Mouse (Mus musculus): ENCODE measurements around the gene Cfap58. TPM values are rescaled to one million over a fixed set of nuclear protein-coding genes. Genes with fewer than 3 reads are reported as not detected.

Cfap58 gene
- polyA plus RNA-seq, 1 experiment from 2014 or later, result not detected

DNA sequence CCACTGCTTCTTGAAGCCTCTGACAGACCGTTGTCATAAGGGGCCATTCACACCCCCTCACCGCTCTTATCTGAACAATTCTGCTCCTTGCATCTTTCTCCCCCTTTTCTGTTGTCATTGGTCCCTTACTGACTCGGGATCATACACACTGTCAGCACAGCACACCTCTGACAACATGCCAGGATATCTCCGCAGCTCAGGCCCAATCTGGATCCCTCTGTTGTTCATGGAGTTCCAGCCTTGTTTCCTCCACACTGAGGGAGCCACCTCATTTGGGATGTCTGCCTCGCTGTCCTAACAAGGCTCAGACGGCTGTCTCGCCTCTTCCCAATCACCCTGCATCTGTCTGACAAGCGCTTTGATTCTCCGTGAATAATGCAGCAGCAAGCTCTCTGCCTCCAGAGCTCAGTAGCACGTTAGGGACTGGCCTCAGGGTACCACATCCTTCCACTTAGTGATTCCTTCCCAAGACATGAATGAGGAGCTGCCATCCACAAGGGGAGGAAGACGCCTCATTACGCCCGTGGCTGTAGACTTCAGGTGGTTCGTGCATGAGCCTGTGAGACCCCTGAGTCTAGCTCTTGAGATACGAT lies 40.7 kb downstream of the Cfap58 start:
- 73% methylated on average over 15 of the region's 15 CpGs for whole genome bisulfite sequencing
- Histone ChIP-seq H3K36me3 (ENCODE audit: control insufficient read depth, insufficient read depth, low read length) (no peaks in the 10 kb centered on the region), H3K9me3 (ENCODE audit: control insufficient read depth, low read length) (no peaks in the 10 kb centered on the region), H3K4me2 (ENCODE audit: low read length) (no peak overlapping the region), H3K27me3 (replicated peaks; ENCODE audit: control insufficient read depth, insufficient read depth, low read length) (no peaks in the 10 kb centered on the region), H3K4me1 (replicated peaks; ENCODE audit: control insufficient read depth, insufficient read depth, low read length) (no peaks in the 10 kb centered on the region), H3K9ac (ENCODE audit: low read length) (no peak overlapping the region), H3K27ac (ENCODE audit: low read depth) (no peak overlapping the region), H3K4me3 (ENCODE audit: low read depth, low read length) (no peak overlapping the region)
- DNase-seq (ENCODE audit: low spot score) (no peak), ATAC-seq (replicated peaks; ENCODE audit: low FRiP score, low TSS enrichment, low read depth) (no peak)

DNA sequence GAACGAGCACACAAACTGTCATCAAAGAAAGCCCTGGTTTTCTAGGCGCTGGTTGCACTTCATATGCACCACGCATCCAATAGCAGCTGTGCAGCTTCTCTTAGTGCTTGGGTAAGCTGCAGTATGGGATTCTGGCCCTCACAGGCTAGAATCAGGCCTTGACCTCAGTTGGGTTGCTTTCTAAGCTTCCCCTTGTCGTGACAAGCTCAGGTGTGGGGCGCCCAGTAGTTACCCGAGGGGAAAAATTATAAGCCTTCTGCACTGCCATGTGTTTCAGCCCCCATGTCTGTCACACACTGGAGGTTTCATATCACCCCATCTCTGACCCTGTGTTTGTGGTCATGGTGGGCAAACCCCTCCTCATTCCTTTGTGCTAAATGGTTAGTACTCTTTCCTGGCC lies 42.0 kb downstream of the Cfap58 start:
- 80% methylated on average over 6 of the region's 6 CpGs for WGBS
- DNase-seq (ENCODE audit: low spot score) (no peak), ATAC-seq (replicated peaks; ENCODE audit: low FRiP score, low TSS enrichment, low read depth) (no peak)
- H3K4me2 ChIP-seq (ENCODE audit: low read length), result no peak overlapping the region
- no peaks in the 10 kb centered on the region for H3K4me1 ChIP-seq (replicated peaks; ENCODE audit: control insufficient read depth, insufficient read depth, low read length)
- H3K9me3 ChIP-seq (ENCODE audit: control insufficient read depth, low read length), result no peaks in the 10 kb centered on the region
- no peaks in the 10 kb centered on the region for H3K27me3 ChIP-seq (replicated peaks; ENCODE audit: control insufficient read depth, insufficient read depth, low read length)
- H3K4me3 ChIP-seq (ENCODE audit: low read depth, low read length), result no peak overlapping the region
- no peak overlapping the region for H3K9ac ChIP-seq (ENCODE audit: low read length)
- no peak overlapping the region for H3K27ac ChIP-seq (ENCODE audit: low read depth)
- H3K36me3 ChIP-seq (ENCODE audit: control insufficient read depth, insufficient read depth, low read length), result no peaks in the 10 kb centered on the region

DNA sequence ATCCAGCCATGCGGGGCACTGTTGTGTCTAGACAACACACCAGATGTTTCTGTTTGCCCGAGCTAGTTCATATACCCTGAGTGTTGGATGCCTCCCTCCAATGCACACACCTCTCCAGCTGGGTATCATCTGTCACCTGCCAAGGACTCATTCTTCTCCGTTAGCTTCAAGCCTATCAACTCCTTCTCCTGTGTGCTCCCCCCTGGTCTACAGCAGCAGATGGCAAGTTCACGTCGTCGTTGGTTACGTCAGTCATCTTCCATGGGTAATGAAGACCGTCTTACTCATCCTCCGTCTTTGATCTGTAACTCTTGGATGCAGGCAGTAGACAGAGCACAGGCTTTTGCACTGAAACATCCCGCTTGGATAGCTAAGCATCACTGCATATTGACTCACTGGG lies 42.8 kb downstream of the Cfap58 start:
- Histone ChIP-seq H3K4me2 (ENCODE audit: low read length) (no peak overlapping the region), H3K9me3 (ENCODE audit: control insufficient read depth, low read length) (no peaks in the 10 kb centered on the region), H3K36me3 (ENCODE audit: control insufficient read depth, insufficient read depth, low read length) (no peaks in the 10 kb centered on the region), H3K4me3 (ENCODE audit: low read depth, low read length) (no peak overlapping the region), H3K4me1 (replicated peaks; ENCODE audit: control insufficient read depth, insufficient read depth, low read length) (no peaks in the 10 kb centered on the region), H3K27me3 (replicated peaks; ENCODE audit: control insufficient read depth, insufficient read depth, low read length) (no peaks in the 10 kb centered on the region), H3K27ac (ENCODE audit: low read depth) (no peak overlapping the region), H3K9ac (ENCODE audit: low read length) (no peak overlapping the region)
- DNase-seq (ENCODE audit: low spot score) (no peak), ATAC-seq (replicated peaks; ENCODE audit: low FRiP score, low TSS enrichment, low read depth) (no peak)
- WGBS, result 75% methylated on average over 10 of the region's 10 CpGs

GRCm38 (mm10) chr19:47985606-47986213 lies 48.2 kb downstream of the Cfap58 start:
- Histone ChIP-seq H3K36me3 (ENCODE audit: control insufficient read depth, insufficient read depth, low read length) (no peaks in the 10 kb centered on the region), H3K9me3 (ENCODE audit: control insufficient read depth, low read length) (no peaks in the 10 kb centered on the region), H3K4me2 (ENCODE audit: low read length) (no peak overlapping the region), H3K4me3 (ENCODE audit: low read depth, low read length) (no peak overlapping the region), H3K27me3 (replicated peaks; ENCODE audit: control insufficient read depth, insufficient read depth, low read length) (no peaks in the 10 kb centered on the region), H3K4me1 (replicated peaks; ENCODE audit: control insufficient read depth, insufficient read depth, low read length) (no peaks in the 10 kb centered on the region), H3K27ac (ENCODE audit: low read depth) (no peak overlapping the region), H3K9ac (ENCODE audit: low read length) (no peak overlapping the region)
- DNase-seq (ENCODE audit: low spot score) (no peak), ATAC-seq (replicated peaks; ENCODE audit: low FRiP score, low TSS enrichment, low read depth) (no peak)
- WGBS, result 87% methylated on average over 15 of the region's 15 CpGs

- H3K9ac ChIP-seq (ENCODE audit: low read length), result no peak overlapping the region
- H3K27me3 ChIP-seq (replicated peaks; ENCODE audit: control insufficient read depth, insufficient read depth, low read length), result no peaks in the 10 kb centered on the region
- no peaks in the 10 kb centered on the region for H3K4me1 ChIP-seq (replicated peaks; ENCODE audit: control insufficient read depth, insufficient read depth, low read length)
- no peaks in the 10 kb centered on the region for H3K36me3 ChIP-seq (ENCODE audit: control insufficient read depth, insufficient read depth, low read length)
- no peak overlapping the region for H3K4me2 ChIP-seq (ENCODE audit: low read length)
- no peak for ATAC-seq (replicated peaks; ENCODE audit: low FRiP score, low TSS enrichment, low read depth)
- WGBS, result 89% methylated on average over 11 of the region's 11 CpGs
- no peak for DNase-seq (ENCODE audit: low spot score)
- no peaks in the 10 kb centered on the region for H3K9me3 ChIP-seq (ENCODE audit: control insufficient read depth, low read length)
- H3K27ac ChIP-seq (ENCODE audit: low read depth), result no peak overlapping the region
- no peak overlapping the region for H3K4me3 ChIP-seq (ENCODE audit: low read depth, low read length)
Measured at GRCm38 (mm10) chr19:47987986-47988385, 50.5 kb downstream of the Cfap58 start.

GRCm38 (mm10) chr19:47988456-47988855 lies 51.0 kb downstream of the Cfap58 start:
- no peak overlapping the region for H3K4me2 ChIP-seq (ENCODE audit: low read length)
- H3K36me3 ChIP-seq (ENCODE audit: control insufficient read depth, insufficient read depth, low read length), result no peaks in the 10 kb centered on the region
- no peak overlapping the region for H3K27ac ChIP-seq (ENCODE audit: low read depth)
- H3K9me3 ChIP-seq (ENCODE audit: control insufficient read depth, low read length), result no peaks in the 10 kb centered on the region
- DNase-seq (ENCODE audit: low spot score) (peak; percentile 56), ATAC-seq (replicated peaks; ENCODE audit: low FRiP score, low TSS enrichment, low read depth) (no peak)
- no peaks in the 10 kb centered on the region for H3K27me3 ChIP-seq (replicated peaks; ENCODE audit: control insufficient read depth, insufficient read depth, low read length)
- WGBS, result 27% methylated on average over 16 of the region's 16 CpGs
- no peak overlapping the region for H3K9ac ChIP-seq (ENCODE audit: low read length)
- H3K4me3 ChIP-seq (ENCODE audit: low read depth, low read length), result no peak overlapping the region
- no peaks in the 10 kb centered on the region for H3K4me1 ChIP-seq (replicated peaks; ENCODE audit: control insufficient read depth, insufficient read depth, low read length)

DNA sequence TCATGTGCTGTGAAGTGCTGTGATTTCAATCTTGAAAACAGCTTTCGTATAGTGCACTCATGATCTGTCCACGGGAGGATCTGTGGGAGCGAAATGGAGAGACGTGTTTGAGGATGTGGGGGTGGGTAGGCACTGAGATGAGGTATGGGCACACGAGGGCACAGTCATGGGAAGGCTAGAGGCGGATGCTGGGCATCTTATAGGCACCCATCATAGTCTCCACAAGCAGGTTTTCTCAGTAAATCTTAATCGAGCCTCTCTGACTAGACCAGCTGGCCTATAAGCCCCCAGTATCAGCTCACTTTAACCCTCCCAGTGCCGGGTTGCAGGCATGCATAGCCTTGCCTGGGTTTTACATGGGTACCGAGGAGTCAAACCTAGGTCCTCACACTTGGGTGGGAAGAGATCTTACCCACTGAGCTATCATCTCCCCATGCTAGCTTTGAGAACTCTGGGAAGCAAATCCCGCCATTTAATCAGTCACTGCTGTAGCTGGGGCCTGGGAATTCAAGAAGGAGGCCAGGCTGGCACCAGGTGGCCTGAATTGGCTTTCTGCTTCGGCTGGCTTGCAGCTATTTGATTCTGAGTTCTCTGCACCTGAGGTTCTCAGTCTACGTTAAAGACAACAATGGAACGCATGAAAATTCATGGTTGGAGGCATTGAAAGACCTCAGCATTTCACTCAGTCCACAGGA lies 51.6 kb downstream of the Cfap58 start:
- Histone ChIP-seq H3K9me3 (ENCODE audit: control insufficient read depth, low read length) (no peaks in the 10 kb centered on the region), H3K4me2 (ENCODE audit: low read length) (no peak overlapping the region), H3K4me1 (replicated peaks; ENCODE audit: control insufficient read depth, insufficient read depth, low read length) (no peaks in the 10 kb centered on the region), H3K9ac (ENCODE audit: low read length) (no peak overlapping the region), H3K4me3 (ENCODE audit: low read depth, low read length) (no peak overlapping the region), H3K36me3 (ENCODE audit: control insufficient read depth, insufficient read depth, low read length) (no peaks in the 10 kb centered on the region), H3K27me3 (replicated peaks; ENCODE audit: control insufficient read depth, insufficient read depth, low read length) (no peaks in the 10 kb centered on the region), H3K27ac (ENCODE audit: low read depth) (no peak overlapping the region)
- 72% methylated on average over 13 of the region's 13 CpGs for WGBS
- DNase-seq (ENCODE audit: low spot score) (no peak), ATAC-seq (replicated peaks; ENCODE audit: low FRiP score, low TSS enrichment, low read depth) (no peak)

DNA sequence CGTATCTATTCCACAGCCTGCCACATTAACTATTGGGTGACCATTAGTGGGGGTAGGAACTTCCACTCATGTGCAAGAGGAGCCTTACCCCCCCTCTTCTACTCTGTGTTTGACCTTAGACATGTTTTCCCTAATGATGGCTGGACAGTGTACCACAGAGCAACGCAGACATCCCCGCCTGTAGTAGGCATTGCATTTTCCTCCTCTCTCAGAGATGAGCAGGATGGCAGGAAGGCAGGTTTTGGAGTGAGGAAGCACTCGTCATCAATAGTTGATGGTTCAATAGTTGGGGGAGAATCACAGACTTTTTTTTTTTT lies 52.1 kb downstream of the Cfap58 start:
- Histone ChIP-seq H3K9me3 (ENCODE audit: control insufficient read depth, low read length) (no peaks in the 10 kb centered on the region), H3K4me1 (replicated peaks; ENCODE audit: control insufficient read depth, insufficient read depth, low read length) (no peaks in the 10 kb centered on the region), H3K36me3 (ENCODE audit: control insufficient read depth, insufficient read depth, low read length) (no peaks in the 10 kb centered on the region), H3K9ac (ENCODE audit: low read length) (no peak overlapping the region), H3K27ac (ENCODE audit: low read depth) (no peak overlapping the region), H3K4me3 (ENCODE audit: low read depth, low read length) (no peak overlapping the region), H3K4me2 (ENCODE audit: low read length) (no peak overlapping the region), H3K27me3 (replicated peaks; ENCODE audit: control insufficient read depth, insufficient read depth, low read length) (no peaks in the 10 kb centered on the region)
- no peak for DNase-seq (ENCODE audit: low spot score)
- 86% methylated on average over 4 of the region's 4 CpGs for WGBS
- no peak for ATAC-seq (replicated peaks; ENCODE audit: low FRiP score, low TSS enrichment, low read depth)

- Histone ChIP-seq H3K27ac (ENCODE audit: low read depth) (no peak overlapping the region), H3K4me3 (ENCODE audit: low read depth, low read length) (no peak overlapping the region), H3K9ac (ENCODE audit: low read length) (no peak overlapping the region), H3K4me2 (ENCODE audit: low read length) (no peak overlapping the region), H3K36me3 (ENCODE audit: control insufficient read depth, insufficient read depth, low read length) (no peaks in the 10 kb centered on the region), H3K27me3 (replicated peaks; ENCODE audit: control insufficient read depth, insufficient read depth, low read length) (no peaks in the 10 kb centered on the region), H3K9me3 (ENCODE audit: control insufficient read depth, low read length) (no peaks in the 10 kb centered on the region), H3K4me1 (replicated peaks; ENCODE audit: control insufficient read depth, insufficient read depth, low read length) (no peaks in the 10 kb centered on the region)
- ATAC-seq (replicated peaks; ENCODE audit: low FRiP score, low TSS enrichment, low read depth), result no peak
- 86% methylated on average over 13 of the region's 13 CpGs for WGBS
- DNase-seq (ENCODE audit: low spot score), result no peak
Measured at GRCm38 (mm10) chr19:48001240-48001639, 63.8 kb downstream of the Cfap58 start.
